Mouse (Mus musculus) spleen, adult 2 months (tissue): ENCODE results near the gene Dgki.

Experiments used
- CTCF ChIP-seq: fragments of 200-500 bp; IDR thresholded peaks from 2 replicates; pipeline ENCODE4 v1.5.1; 2011; ENCODE audit warnings: mild to moderate bottlenecking, inconsistent platforms; ENCODE audit not compliant: insufficient read depth, insufficient read length, insufficient replicate concordance; ENCODE audit errors: extremely low read depth
- POLR2A ChIP-seq: fragments of 200-500 bp; IDR thresholded peaks from 2 replicates; pipeline ENCODE4 v1.6.1; 2011; ENCODE audit warnings: low read depth, low read length, inconsistent platforms

DNA sequence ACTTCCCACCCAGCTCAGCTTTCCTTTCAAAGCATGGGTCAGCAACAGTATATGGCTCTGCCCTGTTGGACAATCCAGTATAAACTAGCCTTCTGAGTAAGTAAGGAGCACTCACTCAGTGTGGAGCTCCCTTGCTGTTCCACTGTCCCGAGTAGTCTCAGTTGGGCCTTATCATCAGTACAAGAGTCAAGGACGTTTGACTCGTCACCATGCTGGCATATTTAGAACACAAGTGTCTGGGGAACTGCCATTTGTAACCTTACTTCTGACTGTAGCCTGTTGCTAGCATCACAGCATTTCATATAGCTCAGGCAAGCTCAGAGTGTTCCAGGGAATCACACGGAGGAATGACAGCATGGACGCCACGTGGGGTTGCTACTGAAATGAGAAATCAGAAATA is 493.1 kb downstream of the Dgki start:
- TF ChIP-seq CTCF, result no peak
- TF ChIP-seq POLR2A, result no peak
